Mouse (Mus musculus): Measurements from ENCODE around the gene 4930402H24Rik. TPM values are rescaled to one million over a fixed set of nuclear protein-coding genes. Genes with fewer than 3 reads are reported as not detected.

4930402H24Rik gene
- polyA plus RNA-seq, 1 experiment from 2014 or later = 32.2 TPM

DNA sequence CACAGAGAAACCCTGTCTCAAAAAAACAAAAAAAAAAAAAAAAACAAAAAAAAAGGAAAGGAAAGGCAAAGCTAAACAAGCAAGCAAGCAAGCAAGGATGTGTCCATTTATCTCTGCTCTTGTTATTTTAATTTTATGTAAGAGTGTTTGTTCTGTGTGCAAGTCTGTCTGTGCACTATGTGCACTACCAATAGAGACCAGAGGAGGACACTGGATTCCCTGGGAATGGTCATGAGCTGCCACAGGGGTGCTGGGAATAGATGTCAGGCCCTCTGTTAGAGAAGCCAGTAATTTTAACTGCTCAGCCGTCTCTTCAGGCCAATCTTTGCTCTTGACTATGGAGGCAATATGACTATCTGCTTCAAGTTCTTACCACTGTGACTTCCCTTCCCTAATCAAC, 162.6 kb downstream of the 4930402H24Rik start:
- peaks cover 92% of the 10 kb centered on the region for H3K36me3 ChIP-seq (replicated peaks)

DNA sequence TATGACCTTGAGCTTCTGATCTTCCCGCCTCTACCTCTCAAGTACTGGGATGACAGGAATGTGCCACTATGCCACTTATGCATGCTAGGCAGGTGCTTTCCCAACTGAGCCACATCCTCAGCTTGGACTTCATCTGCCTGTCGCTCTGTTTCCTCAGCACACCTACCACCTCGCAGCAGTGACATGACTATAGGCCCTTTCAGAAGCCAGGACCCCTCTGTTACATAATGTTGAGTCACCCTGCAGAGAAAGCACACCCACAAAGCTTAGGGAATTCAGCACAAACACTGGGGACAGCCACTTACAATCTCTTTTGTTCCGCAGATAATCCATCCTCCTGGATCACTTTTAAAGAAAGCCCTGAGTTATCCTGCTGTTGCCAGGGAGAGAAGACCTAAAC, 166.1 kb downstream of the 4930402H24Rik start:
- Histone ChIP-seq H3K4me3 (no peak overlapping the region), H3K36me3 (replicated peaks) (peaks cover 93% of the 10 kb centered on the region), H3K27ac (replicated peaks) (no peak overlapping the region), H3K4me1 (peaks cover 4% of the 10 kb centered on the region), H3K9me3 (no peaks in the 10 kb centered on the region; the same call in 1 of the 2 replicates), H3K27me3 (replicated peaks; ENCODE audit: low read depth, poor library complexity, severe bottlenecking) (no peaks in the 10 kb centered on the region)
- no peak for DNase-seq (ENCODE audit: low spot score)
- 41% methylated on average over 4 of the region's 4 CpGs for WGBS

More for the DNA sequence above, 162.6 kb downstream of the 4930402H24Rik start:
- H3K4me3 ChIP-seq = no peak overlapping the region
- H3K9me3 ChIP-seq = peaks cover 3% of the 10 kb centered on the region; the same call in 1 of the 2 replicates
- H3K4me1 ChIP-seq = peaks cover 4% of the 10 kb centered on the region
- 95% methylated on average over 1 of the region's 1 CpGs for WGBS
- H3K27me3 ChIP-seq (replicated peaks; ENCODE audit: low read depth, poor library complexity, severe bottlenecking) = no peaks in the 10 kb centered on the region
- H3K27ac ChIP-seq (replicated peaks) = no peak overlapping the region
- DNase-seq (ENCODE audit: low spot score) = no peak

DNA sequence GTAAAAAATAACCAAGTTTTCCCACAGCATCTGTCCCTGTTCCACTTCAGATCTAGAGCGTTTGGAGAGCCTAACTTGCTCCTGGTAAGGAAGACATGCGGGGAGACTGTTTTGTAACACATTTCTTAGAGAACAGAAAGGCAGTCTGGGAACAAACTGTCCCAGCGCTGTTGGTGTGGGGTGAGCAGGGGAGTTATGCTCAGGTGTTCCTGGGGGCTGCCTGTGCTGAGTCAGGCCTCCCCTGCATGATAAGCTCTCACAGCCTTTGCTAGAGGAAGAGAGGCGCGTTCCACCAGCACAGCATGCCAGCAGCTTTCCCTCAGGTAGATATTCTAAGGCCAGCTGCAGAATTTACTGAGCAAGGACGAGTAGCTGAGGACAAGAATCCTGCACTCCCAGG, 168.2 kb downstream of the 4930402H24Rik start:
- H3K4me3 ChIP-seq = no peak overlapping the region
- peaks cover 4% of the 10 kb centered on the region for H3K4me1 ChIP-seq
- H3K9me3 ChIP-seq = no peaks in the 10 kb centered on the region
- no peak for DNase-seq (ENCODE audit: low spot score)
- H3K36me3 ChIP-seq (replicated peaks) = peaks cover 90% of the 10 kb centered on the region
- 78% methylated on average over 6 of the region's 6 CpGs for WGBS
- no peaks in the 10 kb centered on the region for H3K27me3 ChIP-seq (replicated peaks; ENCODE audit: low read depth, poor library complexity, severe bottlenecking)
- no peak overlapping the region for H3K27ac ChIP-seq (replicated peaks)

DNA sequence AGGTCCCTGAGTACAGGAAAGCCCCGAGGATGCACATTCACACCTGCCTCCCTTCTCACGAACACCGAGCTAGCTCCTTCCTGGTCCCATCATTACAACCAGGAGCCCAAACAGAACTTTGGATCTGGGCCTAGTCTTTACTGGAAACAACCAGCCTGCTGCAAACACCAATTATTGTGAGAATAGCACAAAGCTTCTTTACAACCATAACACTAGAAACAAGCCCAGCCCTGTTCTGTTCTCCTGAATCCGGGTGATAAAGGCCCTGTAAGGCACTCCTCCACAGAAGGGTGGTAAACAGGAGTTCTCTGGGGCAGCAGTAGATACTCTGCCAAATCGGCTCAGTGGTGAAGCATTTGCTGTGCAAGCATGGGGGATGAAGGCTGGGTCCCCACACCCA, 170.9 kb downstream of the 4930402H24Rik start:
- no peak overlapping the region for H3K27ac ChIP-seq (replicated peaks)
- 82% methylated on average over 5 of the region's 5 CpGs for WGBS
- H3K4me3 ChIP-seq = no peak overlapping the region
- peaks cover 92% of the 10 kb centered on the region for H3K36me3 ChIP-seq (replicated peaks)
- no peaks in the 10 kb centered on the region for H3K9me3 ChIP-seq
- H3K4me1 ChIP-seq = no peaks in the 10 kb centered on the region
- DNase-seq (ENCODE audit: low spot score) = no peak
- no peaks in the 10 kb centered on the region for H3K27me3 ChIP-seq (replicated peaks; ENCODE audit: low read depth, poor library complexity, severe bottlenecking)

DNA sequence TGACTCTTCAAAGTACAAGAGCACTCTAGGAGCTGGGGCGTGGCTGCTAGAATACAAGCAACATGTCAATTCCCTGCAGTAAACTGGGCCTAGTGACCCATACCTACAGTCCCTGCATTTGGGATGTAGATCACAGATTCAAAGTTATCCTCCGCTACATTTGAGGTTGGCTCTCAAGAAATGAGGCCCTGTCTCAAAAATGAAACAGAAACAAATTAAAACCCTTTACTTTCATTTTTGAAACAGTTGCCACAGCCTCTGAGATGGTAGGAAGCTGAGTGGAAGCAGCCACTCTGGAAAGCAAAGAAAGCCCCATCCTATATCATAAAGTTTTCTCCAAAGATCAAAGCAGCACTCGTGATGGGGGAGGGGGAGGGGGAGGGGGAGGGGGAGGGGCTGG, 172.8 kb downstream of the 4930402H24Rik start:
- Histone ChIP-seq H3K27me3 (replicated peaks; ENCODE audit: low read depth, poor library complexity, severe bottlenecking) (no peaks in the 10 kb centered on the region), H3K9me3 (no peaks in the 10 kb centered on the region), H3K4me1 (no peaks in the 10 kb centered on the region), H3K4me3 (no peak overlapping the region), H3K36me3 (replicated peaks) (peaks cover 92% of the 10 kb centered on the region), H3K27ac (replicated peaks) (no peak overlapping the region)
- no peak for DNase-seq (ENCODE audit: low spot score)
- WGBS = 93% methylated on average over 3 of the region's 3 CpGs

DNA sequence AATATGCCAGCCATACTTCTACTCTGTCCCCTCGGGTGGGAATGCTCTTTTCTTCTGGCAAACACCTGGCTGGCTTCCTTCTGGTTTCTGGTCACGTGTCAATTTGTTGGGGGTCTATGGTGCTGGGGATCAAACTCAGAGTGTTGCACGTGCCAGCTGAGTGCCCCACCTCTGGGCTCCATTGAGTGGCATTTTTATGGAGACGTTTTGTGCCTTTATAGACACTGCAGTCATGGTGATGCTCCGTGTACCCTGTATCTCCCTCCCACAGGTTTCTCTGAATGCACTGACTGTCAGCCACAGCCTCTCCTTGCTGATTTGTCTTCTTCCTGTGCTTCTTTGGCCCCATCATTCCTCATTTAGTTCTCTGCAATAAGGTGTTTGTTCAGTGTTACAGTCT, 174.4 kb downstream of the 4930402H24Rik start:
- Histone ChIP-seq H3K27ac (replicated peaks) (no peak overlapping the region), H3K27me3 (replicated peaks; ENCODE audit: low read depth, poor library complexity, severe bottlenecking) (no peaks in the 10 kb centered on the region), H3K36me3 (replicated peaks) (peaks cover 92% of the 10 kb centered on the region), H3K9me3 (no peaks in the 10 kb centered on the region), H3K4me1 (no peaks in the 10 kb centered on the region), H3K4me3 (no peak overlapping the region)
- WGBS = 77% methylated on average over 5 of the region's 5 CpGs
- no peak for DNase-seq (ENCODE audit: low spot score)

DNA sequence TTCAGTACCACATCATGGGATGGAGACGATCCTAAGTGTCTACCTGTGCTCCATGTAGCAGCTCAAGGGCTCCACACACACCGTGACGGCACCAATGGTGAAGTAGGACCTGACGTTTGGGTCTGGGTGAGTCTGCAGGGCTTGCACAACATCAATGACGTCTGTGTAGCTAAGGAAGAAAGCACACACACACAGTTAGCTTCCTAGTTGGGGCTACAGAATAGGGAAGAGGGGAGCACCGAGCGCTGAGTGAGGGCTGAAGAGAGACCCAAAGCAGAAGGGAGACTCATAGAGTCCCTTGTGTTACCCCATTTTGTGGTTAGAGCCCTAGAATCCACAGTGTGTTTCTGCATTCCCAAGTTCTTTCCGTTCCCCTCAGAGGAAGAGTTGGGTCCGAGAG, 175.5 kb downstream of the 4930402H24Rik start:
- no peak overlapping the region for H3K27ac ChIP-seq (replicated peaks)
- no peaks in the 10 kb centered on the region for H3K4me1 ChIP-seq
- WGBS = 90% methylated on average over 9 of the region's 9 CpGs
- DNase-seq (ENCODE audit: low spot score) = no peak
- no peak overlapping the region for H3K4me3 ChIP-seq
- H3K27me3 ChIP-seq (replicated peaks; ENCODE audit: low read depth, poor library complexity, severe bottlenecking) = no peaks in the 10 kb centered on the region
- no peaks in the 10 kb centered on the region for H3K9me3 ChIP-seq
- peaks cover 92% of the 10 kb centered on the region for H3K36me3 ChIP-seq (replicated peaks)

DNA sequence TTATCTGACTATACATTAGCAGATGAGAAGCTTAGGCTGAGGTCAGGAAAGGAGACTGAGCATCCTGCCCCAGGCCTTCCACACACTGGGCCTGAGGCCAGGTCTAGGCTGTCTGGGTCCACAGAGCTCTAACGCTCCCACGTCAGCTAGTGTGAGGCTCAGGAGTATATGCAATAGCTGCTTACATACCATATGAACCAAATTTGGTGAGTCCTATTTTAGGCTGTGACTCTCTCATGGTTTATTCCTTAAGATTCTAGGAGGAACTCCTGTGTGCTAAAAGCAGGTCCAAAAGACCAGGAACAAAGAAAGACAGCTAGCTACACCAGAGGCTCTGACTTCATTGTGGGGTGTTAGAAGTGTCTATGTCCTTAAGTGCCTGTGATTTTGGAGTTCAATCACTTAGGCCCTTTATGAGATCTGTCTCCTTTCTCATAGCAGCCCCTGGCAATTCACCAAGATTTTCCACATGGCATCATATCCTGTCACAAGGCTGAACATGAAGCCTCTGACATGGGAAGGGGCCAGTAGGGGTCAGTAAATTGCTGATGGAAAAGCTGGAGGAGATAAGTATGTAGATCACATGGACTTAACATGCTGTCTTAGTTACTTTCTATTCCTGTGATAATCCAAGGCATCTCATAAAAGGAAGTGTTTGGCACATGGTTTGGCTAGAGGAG, 177.2 kb downstream of the 4930402H24Rik start:
- Histone ChIP-seq H3K9me3 (no peaks in the 10 kb centered on the region), H3K36me3 (replicated peaks) (peaks cover 91% of the 10 kb centered on the region), H3K27me3 (replicated peaks; ENCODE audit: low read depth, poor library complexity, severe bottlenecking) (no peaks in the 10 kb centered on the region), H3K4me3 (no peak overlapping the region), H3K4me1 (no peaks in the 10 kb centered on the region), H3K27ac (replicated peaks) (no peak overlapping the region)
- 96% methylated on average over 2 of the region's 2 CpGs for WGBS
- no peak for DNase-seq (ENCODE audit: low spot score)

DNA sequence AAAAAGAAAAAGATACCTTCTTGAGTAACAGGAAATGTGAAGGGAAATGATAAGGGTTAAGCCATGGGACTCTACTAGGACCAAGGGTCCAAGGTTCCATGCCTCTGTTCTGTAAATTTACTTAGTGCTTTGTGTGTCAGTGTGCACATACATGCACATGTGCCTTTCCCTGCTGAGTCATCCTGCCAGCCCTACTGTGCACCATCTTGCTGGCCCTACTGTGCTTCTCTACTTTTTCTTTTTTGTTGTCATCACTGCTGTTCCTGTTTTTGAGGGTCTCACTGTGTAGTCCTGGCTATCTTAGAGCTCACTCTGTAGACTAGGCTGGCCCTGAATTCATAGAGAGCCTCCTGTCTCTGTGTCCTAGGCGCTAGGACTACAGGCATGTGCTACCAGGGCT, 178.5 kb downstream of the 4930402H24Rik start:
- no peak for DNase-seq (ENCODE audit: low spot score)
- Histone ChIP-seq H3K27me3 (replicated peaks; ENCODE audit: low read depth, poor library complexity, severe bottlenecking) (no peaks in the 10 kb centered on the region), H3K36me3 (replicated peaks) (peaks cover 79% of the 10 kb centered on the region), H3K4me3 (no peak overlapping the region), H3K27ac (replicated peaks) (no peak overlapping the region), H3K9me3 (no peaks in the 10 kb centered on the region), H3K4me1 (no peaks in the 10 kb centered on the region)
- 92% methylated on average over 1 of the region's 1 CpGs for WGBS

DNA sequence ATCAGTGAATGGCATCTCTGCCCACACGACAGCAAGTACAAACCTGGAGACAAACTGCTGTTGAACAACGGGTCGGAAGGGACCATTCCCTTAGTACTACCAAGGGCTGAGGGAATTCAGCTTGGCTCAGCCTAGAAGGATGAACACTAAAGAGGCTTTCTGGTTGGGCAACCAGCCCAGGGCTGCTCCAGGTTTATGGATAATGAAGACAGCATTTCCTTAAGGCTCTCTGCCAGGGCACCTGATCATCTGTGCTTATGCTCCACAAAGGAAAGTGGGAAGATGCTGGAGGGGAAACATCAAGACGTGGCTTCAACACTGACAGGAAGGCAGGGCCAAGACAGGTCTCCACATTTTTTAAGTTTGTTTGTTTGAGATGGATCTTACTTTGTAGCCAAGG, 181.8 kb downstream of the 4930402H24Rik start:
- WGBS = 81% methylated on average over 4 of the region's 4 CpGs
- Histone ChIP-seq H3K27me3 (replicated peaks; ENCODE audit: low read depth, poor library complexity, severe bottlenecking) (no peaks in the 10 kb centered on the region), H3K9me3 (no peaks in the 10 kb centered on the region), H3K36me3 (replicated peaks) (peaks cover 54% of the 10 kb centered on the region), H3K27ac (replicated peaks) (no peak overlapping the region), H3K4me1 (no peaks in the 10 kb centered on the region), H3K4me3 (no peak overlapping the region)
- DNase-seq (ENCODE audit: low spot score) = no peak

DNA sequence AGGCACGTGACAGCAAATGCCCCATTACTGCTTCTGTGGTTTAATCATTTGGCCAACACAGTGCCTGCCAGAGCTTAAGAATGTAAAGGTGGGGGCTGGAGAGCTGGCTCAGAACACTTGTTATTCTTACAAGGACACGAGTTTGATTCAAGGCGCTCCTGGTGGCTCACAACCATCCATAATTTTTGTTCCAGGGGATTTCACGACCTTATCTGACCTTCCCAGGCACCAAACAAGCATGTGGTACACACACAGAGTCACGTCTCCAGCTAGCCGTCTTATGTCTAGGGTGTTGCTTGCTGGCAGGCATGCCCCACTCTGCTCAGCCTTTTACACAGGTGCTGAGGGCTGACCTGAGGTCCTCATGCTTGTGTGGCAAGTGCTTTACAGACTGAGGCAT, 188.3 kb downstream of the 4930402H24Rik start:
- DNase-seq (ENCODE audit: low spot score) = no peak
- Histone ChIP-seq H3K4me3 (no peak overlapping the region), H3K36me3 (replicated peaks) (peaks cover 35% of the 10 kb centered on the region), H3K9me3 (no peaks in the 10 kb centered on the region), H3K4me1 (no peaks in the 10 kb centered on the region), H3K27ac (replicated peaks) (no peak overlapping the region), H3K27me3 (replicated peaks; ENCODE audit: low read depth, poor library complexity, severe bottlenecking) (no peaks in the 10 kb centered on the region)
- WGBS = 75% methylated on average over 6 of the region's 6 CpGs

DNA sequence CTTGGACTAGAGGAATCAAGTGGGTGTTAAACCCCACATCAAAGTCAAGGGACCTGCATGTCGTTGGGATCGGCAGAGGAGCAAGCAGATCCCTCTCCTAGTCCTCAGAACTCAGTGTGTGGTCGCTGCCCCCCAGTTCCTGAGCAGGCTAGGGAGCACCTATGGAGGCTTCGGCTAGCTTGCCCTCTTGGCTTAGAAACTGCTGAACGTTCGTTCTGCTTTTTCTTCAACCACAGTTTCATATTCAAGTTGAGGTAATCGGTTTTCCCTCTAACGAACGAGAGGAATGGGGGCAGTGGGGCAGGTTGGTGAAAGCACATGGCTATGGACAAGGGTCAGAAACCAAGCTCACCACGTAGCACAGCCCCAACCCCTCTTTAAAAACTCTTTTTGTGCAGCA, 199.1 kb downstream of the 4930402H24Rik start:
- Histone ChIP-seq H3K4me1 (peaks cover 26% of the 10 kb centered on the region), H3K27me3 (replicated peaks; ENCODE audit: low read depth, poor library complexity, severe bottlenecking) (no peaks in the 10 kb centered on the region), H3K27ac (replicated peaks) (no peak overlapping the region; the same call in 1 of the 2 replicates), H3K9me3 (no peaks in the 10 kb centered on the region), H3K36me3 (replicated peaks) (peaks cover 34% of the 10 kb centered on the region), H3K4me3 (no peak overlapping the region)
- WGBS = 72% methylated on average over 10 of the region's 10 CpGs
- no peak for DNase-seq (ENCODE audit: low spot score)

DNA sequence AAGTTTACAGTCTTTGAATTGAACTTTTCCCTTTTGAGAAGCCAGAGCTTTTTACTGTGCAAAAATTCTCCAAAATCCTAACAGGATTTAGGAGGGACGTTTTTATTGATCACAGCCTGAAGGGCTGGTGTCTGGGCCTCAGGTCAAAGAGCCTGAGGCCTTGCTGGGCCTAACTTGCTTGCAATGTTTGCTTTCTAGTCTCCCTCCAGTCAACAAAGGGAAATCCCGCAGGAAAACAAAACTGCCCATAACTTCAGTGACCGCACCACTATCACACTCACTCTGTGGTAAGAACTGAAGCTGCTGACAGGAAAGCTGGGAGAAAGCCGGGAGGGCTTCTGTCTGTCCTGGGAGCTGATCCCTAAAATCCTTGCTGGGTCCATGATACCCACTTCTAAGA, 199.6 kb downstream of the 4930402H24Rik start:
- peaks cover 26% of the 10 kb centered on the region for H3K4me1 ChIP-seq
- WGBS = 61% methylated on average over 4 of the region's 4 CpGs
- H3K36me3 ChIP-seq (replicated peaks) = peaks cover 30% of the 10 kb centered on the region
- no peaks in the 10 kb centered on the region for H3K27me3 ChIP-seq (replicated peaks; ENCODE audit: low read depth, poor library complexity, severe bottlenecking)
- no peak for DNase-seq (ENCODE audit: low spot score)
- no peak overlapping the region; the same call in 1 of the 2 replicates for H3K27ac ChIP-seq (replicated peaks)
- no peak overlapping the region for H3K4me3 ChIP-seq
- no peaks in the 10 kb centered on the region for H3K9me3 ChIP-seq

All from embryonic facial prominence, embryonic 10.5 days (tissue).